8 mouse cellular contexts compared by ENCODE assay signal in the genomic region with DNA sequence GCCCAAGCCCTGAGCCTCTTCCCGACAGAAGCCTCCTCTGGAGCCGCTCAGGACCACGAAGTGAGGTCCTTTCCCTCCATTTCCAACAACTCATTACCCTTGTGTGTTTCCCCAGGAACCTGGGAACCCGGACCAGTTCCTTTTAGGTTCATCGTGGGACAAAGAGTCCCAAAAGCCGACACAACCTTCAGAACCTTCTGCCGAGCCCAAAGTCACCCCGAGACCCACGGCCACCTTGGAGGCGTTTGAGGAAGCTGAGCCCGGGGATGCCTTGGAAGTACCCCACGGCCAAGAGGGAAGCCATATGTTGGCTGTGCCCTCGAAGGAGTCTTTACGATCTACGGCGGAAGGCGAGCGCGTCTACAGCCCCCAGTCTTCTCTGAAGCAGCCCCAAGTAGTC. TPM values are rescaled to one million over a fixed set of nuclear protein-coding genes. Genes with fewer than 3 reads are reported as not detected.
DNase-seq lines count a peak whose midpoint lies in the region; ATAC-seq and TF ChIP-seq lines count a peak whose summit lies in the region.

No protein-coding gene starts in this region.

- H3K36me3 ChIP-seq in neural tube, embryonic 11.5 days (ENCODE audit: control insufficient read depth, insufficient read depth, low read length) = no peaks in the 10 kb centered on the region
- H3K36me3 ChIP-seq in limb, embryonic 15.5 days = no peaks in the 10 kb centered on the region
- H3K36me3 ChIP-seq in stomach, postnatal 0 days (ENCODE audit: control insufficient read depth, insufficient read depth, low read length) = no peaks in the 10 kb centered on the region

- H3K9ac ChIP-seq in neural tube, embryonic 11.5 days (ENCODE audit: low read length) = no peak overlapping the region
- peak overlapping the region; percentile 45 for H3K9ac ChIP-seq in limb, embryonic 15.5 days
- H3K9ac ChIP-seq in stomach, postnatal 0 days (ENCODE audit: low read length) = peak overlapping the region; percentile 60; the same call in 1 of the 2 replicates

- no peaks in the 10 kb centered on the region for H3K9me3 ChIP-seq in neural tube, embryonic 11.5 days (ENCODE audit: control insufficient read depth, low read length)
- no peaks in the 10 kb centered on the region for H3K9me3 ChIP-seq in limb, embryonic 15.5 days
- H3K9me3 ChIP-seq in stomach, postnatal 0 days (ENCODE audit: control insufficient read depth, low read length) = no peaks in the 10 kb centered on the region

- H3K4me3 ChIP-seq in neural tube, embryonic 11.5 days (ENCODE audit: low read depth, low read length) = peak overlapping the region; percentile 26
- peak overlapping the region; percentile 46 for H3K4me3 ChIP-seq in limb, embryonic 15.5 days
- peak overlapping the region; percentile 50 for H3K4me3 ChIP-seq in stomach, postnatal 0 days (ENCODE audit: low read depth, low read length)

- H3K27ac ChIP-seq in neural tube, embryonic 11.5 days (ENCODE audit: low read depth, low read length) = no peak overlapping the region
- H3K27ac ChIP-seq in limb, embryonic 15.5 days = no peak overlapping the region
- H3K27ac ChIP-seq in stomach, postnatal 0 days (replicated peaks) = no peak overlapping the region

- no peak for TF ChIP-seq EP300 in stomach, postnatal 0 days (optimal IDR thresholded peaks at IDR 0.05)

- no peak for ATAC-seq in neural tube, embryonic 11.5 days (ENCODE audit: insufficient read depth, low FRiP score, low TSS enrichment)
- ATAC-seq in limb, embryonic 15.5 days (ENCODE audit: insufficient number of reproducible peaks, low FRiP score, low TSS enrichment, low read depth) = no peak
- ATAC-seq in stomach, postnatal 0 days (ENCODE audit: low FRiP score, low TSS enrichment) = no peak

- whole genome bisulfite sequencing in neural tube, embryonic 11.5 days = 5% methylated on average over 19 of the region's 19 CpGs
- WGBS in limb, embryonic 15.5 days = 7% methylated on average over 19 of the region's 19 CpGs
- 21% methylated on average over 19 of the region's 19 CpGs for WGBS in stomach, postnatal 0 days

- DNase-seq in embryo, embryonic 11 days = peak; percentile 22
- DNase-seq in embryo, embryonic 10 days (ENCODE audit: low spot score) = no peak
- no peak for DNase-seq in neural tube, embryonic 11.5 days (ENCODE audit: low spot score)
- no peak for DNase-seq in neural tube, embryonic 10.5 days (ENCODE audit: extremely low spot score, low spot score)
- no peak for DNase-seq in stomach, postnatal 0 days (ENCODE audit: low spot score)
- DNase-seq in thymus, postnatal 36 days = no peak
- no peak for DNase-seq in cerebellum, postnatal 4 days (ENCODE audit: low spot score in 2 of 2)

- TF ChIP-seq CTCF in stomach, postnatal 0 days (IDR thresholded peaks at IDR 0.05; ENCODE audit: low read depth) = no peak

- peaks cover 27% of the 10 kb centered on the region for H3K27me3 ChIP-seq in neural tube, embryonic 11.5 days (ENCODE audit: control insufficient read depth, insufficient read depth, low read length)
- H3K27me3 ChIP-seq in limb, embryonic 15.5 days = peaks cover 29% of the 10 kb centered on the region
- peaks cover 12% of the 10 kb centered on the region; the same call in 1 of the 2 replicates for H3K27me3 ChIP-seq in stomach, postnatal 0 days (ENCODE audit: control insufficient read depth, insufficient read depth, low read length)

- peaks cover 5% of the 10 kb centered on the region; the same call in 1 of the 2 replicates for H3K4me1 ChIP-seq in neural tube, embryonic 11.5 days (ENCODE audit: control insufficient read depth, insufficient read depth, low read length)
- H3K4me1 ChIP-seq in limb, embryonic 15.5 days = peaks cover 29% of the 10 kb centered on the region
- H3K4me1 ChIP-seq in stomach, postnatal 0 days (replicated peaks; ENCODE audit: control insufficient read depth, insufficient read depth) = peaks cover 5% of the 10 kb centered on the region

- H3K4me2 ChIP-seq in neural tube, embryonic 11.5 days (ENCODE audit: low read depth) = peak overlapping the region; percentile 41
- peak overlapping the region; percentile 84 for H3K4me2 ChIP-seq in limb, embryonic 15.5 days
- peak overlapping the region; percentile 77 for H3K4me2 ChIP-seq in stomach, postnatal 0 days (replicated peaks; ENCODE audit: low read depth)

RNA-seq across cellular contexts. Expression of a gene that starts 4.3 kb away (rescaled TPM):
- 114 and 125 TPM in 2 replicates for polyA plus RNA-seq in neural tube, embryonic 11.5 days (2014; fragmentation: Nextera tagmentation; extraction: Ambion mirVana)
- 90.3 and 91.9 TPM in 2 replicates for polyA plus RNA-seq in limb, embryonic 15.5 days (2015; fragmentation: Nextera tagmentation; extraction: Ambion mirVana)
- polyA plus RNA-seq in stomach, postnatal 0 days (2015; fragmentation: Nextera tagmentation; extraction: Ambion mirVana) = 42.9 and 43.5 TPM in 2 replicates

RNA-seq across cellular contexts. Expression of a gene that starts 5.2 kb away (rescaled TPM):
- 1.4 and 1.5 TPM in 2 replicates for polyA plus RNA-seq in neural tube, embryonic 11.5 days (2014; fragmentation: Nextera tagmentation; extraction: Ambion mirVana)
- 3.1 and 3.4 TPM in 2 replicates for polyA plus RNA-seq in limb, embryonic 15.5 days (2015; fragmentation: Nextera tagmentation; extraction: Ambion mirVana)
- polyA plus RNA-seq in stomach, postnatal 0 days (2015; fragmentation: Nextera tagmentation; extraction: Ambion mirVana) = 1.1 TPM in 2 replicates

RNA-seq across cellular contexts. Expression of a gene that starts 5.2 kb away (rescaled TPM):
- polyA plus RNA-seq in neural tube, embryonic 11.5 days (2014; fragmentation: Nextera tagmentation; extraction: Ambion mirVana) = 12.2 and 14.5 TPM in 2 replicates
- 4.8 and 5.4 TPM in 2 replicates for polyA plus RNA-seq in limb, embryonic 15.5 days (2015; fragmentation: Nextera tagmentation; extraction: Ambion mirVana)
- 1.6 and 1.7 TPM in 2 replicates for polyA plus RNA-seq in stomach, postnatal 0 days (2015; fragmentation: Nextera tagmentation; extraction: Ambion mirVana)

RNA-seq across cellular contexts. Expression of a gene that starts 26.2 kb away (rescaled TPM):
- polyA plus RNA-seq in neural tube, embryonic 11.5 days (2014; fragmentation: Nextera tagmentation; extraction: Ambion mirVana) = 20.6 and 22.1 TPM in 2 replicates
- 76.7 and 79.5 TPM in 2 replicates for polyA plus RNA-seq in limb, embryonic 15.5 days (2015; fragmentation: Nextera tagmentation; extraction: Ambion mirVana)
- polyA plus RNA-seq in stomach, postnatal 0 days (2015; fragmentation: Nextera tagmentation; extraction: Ambion mirVana) = 18.5 and 20.4 TPM in 2 replicates

RNA-seq across cellular contexts. Expression of a gene that starts 36.2 kb away (rescaled TPM):
- 19.8 and 23.4 TPM in 2 replicates for polyA plus RNA-seq in neural tube, embryonic 11.5 days (2014; fragmentation: Nextera tagmentation; extraction: Ambion mirVana)
- polyA plus RNA-seq in limb, embryonic 15.5 days (2015; fragmentation: Nextera tagmentation; extraction: Ambion mirVana) = 9.9 and 10.0 TPM in 2 replicates
- 7.7 and 9.4 TPM in 2 replicates for polyA plus RNA-seq in stomach, postnatal 0 days (2015; fragmentation: Nextera tagmentation; extraction: Ambion mirVana)
